Mouse (Mus musculus) C2C12 (cell line): ENCODE measurements at regions not wholly inside any gene's neighbourhood (a gene's known extent, or its start where the extent isn't known, plus 50 kb on each side); places are given as distances from the start of the nearest gene placed in this dataset.

ENCODE experiments used
- FOSL1 ChIP-seq: IDR thresholded peaks from one replicate; pipeline ENCODE4 v1.8.0; 2011; ENCODE audit warnings: mild to moderate bottlenecking, low read length; ENCODE audit not compliant: poor library complexity, insufficient read depth, severe bottlenecking
- MYOD1 ChIP-seq: IDR thresholded peaks from one replicate; pipeline ENCODE4 v1.6.1; 2011; ENCODE audit warnings: low read depth; ENCODE audit not compliant: control insufficient read depth, insufficient read length

DNA sequence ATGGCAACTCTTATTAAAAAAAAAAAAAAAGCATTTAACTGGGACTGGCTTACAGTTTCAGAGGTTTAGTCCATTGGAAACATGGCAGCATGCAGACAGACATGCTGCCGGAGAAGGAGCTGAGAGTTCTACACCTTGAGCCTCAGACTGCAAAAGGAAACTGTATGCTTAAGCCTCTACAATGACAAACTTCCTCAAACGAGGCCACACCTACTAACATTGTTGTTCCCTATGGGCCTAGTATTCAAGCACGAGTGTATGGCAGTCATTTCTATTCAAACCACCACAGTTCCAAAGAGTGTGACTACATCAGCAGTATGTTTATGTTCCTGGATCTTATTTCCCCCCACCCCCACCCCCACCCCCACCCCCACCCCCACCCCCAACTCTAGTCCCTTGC is 54.2 kb upstream of the H2afz start:
- TF ChIP-seq FOSL1 (no peak), MYOD1 (no peak)
